Mouse (Mus musculus): ENCODE measurements around the gene Fam189a2. TPM values are rescaled to one million over a fixed set of nuclear protein-coding genes. Genes with fewer than 3 reads are reported as not detected.

Fam189a2 gene
- polyA plus RNA-seq, 1 experiment, result 85.0 TPM

DNA sequence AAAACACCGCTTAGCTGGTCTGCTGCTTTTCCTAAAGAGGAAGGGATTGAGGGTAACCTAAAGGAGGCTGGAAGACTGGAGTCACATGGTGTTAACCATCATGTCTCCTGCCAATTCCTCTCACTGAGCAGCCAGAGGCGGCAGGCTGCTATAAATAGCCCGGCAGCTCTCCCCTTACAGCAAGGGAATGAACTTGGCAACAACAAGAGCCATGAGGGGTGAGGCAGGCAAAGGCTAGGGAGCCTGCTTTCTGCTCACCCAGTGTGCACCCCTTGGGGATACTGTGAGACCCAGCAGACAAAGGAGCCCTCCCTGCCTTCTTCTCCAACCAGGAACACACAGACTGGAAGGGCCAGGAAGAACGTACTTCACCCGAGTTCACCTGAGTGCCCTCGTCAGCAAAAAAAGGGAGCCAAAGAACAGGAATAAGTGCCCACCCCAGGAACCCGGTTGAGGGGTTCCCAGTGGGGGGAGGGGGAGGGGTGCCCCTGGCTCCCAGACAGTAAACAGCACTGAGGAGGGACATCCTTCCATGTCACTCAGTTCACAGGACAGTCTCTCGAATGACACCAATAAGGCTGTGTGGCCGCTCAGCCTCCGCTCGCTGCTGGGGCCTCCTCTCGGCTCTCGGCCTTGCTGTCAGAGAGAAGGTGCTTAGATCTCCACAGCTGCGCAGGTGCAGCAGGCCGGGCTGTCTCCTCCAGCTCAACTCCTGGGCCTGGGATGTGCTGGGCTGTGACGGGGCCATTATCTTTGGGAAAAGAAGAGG lies 57.8 kb downstream of the Fam189a2 start:
- no peak for DNase-seq (ENCODE audit: low read depth)

DNA sequence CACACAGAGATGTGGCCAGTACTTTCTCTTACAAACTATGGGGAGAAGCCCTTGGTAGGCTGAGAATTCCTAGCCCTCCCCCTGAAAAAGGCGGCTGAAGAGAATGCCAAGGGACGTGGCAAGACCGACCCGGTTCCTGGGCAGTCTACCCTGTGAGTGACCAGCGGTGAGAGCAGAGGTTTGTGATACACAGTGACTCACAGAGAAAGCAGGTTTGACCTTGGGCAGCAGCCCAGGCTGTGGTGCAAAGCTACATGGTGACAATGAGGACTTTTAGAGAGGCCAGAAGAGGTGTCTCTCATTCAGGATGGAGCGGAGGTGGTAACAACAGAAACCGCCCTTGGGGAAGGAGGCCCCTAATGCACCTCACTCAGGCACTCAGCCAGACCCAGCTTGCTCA lies 59.4 kb downstream of the Fam189a2 start:
- no peak for DNase-seq (ENCODE audit: low read depth)

DNA sequence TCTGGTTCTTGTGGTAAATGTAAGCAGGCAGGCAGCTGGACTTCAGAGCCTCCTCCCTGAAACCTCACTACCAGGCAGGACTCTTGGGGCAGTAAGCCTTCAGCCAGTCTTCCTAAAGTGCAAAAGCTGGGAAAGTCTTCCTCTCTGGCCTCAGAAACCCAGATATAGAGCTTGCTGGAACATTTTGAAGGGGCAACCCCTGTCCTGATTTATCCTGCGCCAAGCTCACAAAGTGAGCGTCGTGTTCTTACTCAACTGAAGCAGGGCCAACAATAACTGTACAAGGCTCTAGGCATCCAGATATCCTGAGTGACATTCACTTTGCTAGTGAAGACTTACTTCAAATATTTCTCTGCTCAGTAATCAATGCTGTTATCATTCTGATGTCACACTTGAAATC lies 60.4 kb downstream of the Fam189a2 start:
- DNase-seq (ENCODE audit: low read depth), result no peak

DNA sequence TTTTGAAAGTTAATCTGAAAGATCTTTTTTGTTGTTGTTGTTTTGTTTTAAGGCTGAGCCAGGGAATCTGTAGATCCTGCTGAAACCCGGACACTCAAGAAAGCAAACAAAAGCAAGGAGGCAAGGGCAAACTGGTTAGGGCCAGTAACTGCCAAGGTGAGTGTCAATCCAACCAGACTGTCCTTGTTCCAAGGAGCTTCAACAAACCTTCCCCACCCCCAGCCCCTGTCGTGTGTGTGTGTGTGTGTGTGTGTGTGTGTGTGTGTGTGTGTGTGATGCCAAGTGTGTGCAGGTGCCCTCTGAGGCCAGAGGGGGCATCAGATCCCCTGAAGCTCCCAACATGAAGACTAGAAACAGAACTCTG lies 62.0 kb downstream of the Fam189a2 start:
- no peak for DNase-seq (ENCODE audit: low read depth)

DNA sequence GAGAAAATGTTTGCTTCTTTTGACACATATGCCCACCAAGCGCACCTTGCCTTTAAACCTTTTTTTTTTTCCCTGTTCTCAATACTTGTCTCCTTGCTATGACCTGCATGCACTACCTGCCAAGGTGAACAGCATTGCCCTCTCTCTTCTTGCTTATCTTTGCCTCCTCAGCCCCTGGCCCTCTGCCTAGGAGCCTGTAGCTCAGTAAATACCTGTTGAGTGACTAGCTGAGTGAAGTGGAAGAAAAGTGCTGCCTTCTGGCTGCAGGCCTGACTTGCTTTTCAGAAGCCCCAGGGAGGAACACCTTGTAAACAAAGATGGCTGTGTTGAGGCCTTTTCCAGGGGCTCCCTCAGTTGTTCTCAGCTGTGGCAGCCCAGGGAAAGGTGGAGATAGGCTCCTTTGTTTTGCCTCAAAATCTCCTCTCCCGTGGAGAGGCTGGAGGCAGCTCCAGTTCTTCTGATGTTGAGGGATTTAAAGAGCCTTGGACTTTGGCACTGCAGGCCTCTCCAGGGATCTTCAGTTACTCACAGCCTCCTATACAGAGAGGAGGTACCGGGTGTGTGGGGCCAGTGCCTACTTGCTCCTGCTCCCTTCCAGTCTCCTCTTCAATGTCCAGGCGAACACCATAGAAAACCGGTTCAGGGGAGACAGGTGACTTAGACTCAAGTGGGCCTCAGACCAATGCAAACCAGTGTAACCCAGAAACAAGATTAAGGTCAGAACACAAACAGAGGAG lies 62.5 kb downstream of the Fam189a2 start:
- DNase-seq (ENCODE audit: low read depth), result no peak

DNA sequence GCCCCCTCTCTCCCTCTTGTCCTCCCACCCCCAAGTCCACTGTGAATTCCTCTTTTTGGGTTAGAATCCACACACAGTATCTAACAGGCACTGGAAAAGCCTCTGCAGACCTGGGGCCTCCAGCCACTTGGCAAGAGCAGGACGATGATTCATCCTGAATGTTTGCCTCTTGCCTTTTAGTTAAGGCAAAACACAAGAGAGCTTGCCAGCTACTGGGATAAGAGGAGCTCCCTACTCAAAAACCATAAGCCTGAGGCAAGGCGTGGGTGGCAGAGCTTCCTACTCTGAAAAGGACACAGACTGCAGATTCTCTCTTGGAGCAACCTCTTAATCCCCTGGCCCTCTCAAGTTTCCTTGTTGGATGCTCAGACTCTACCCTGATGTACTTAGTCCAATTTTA lies 63.7 kb downstream of the Fam189a2 start:
- DNase-seq (ENCODE audit: low read depth), result peak; percentile 99

DNA sequence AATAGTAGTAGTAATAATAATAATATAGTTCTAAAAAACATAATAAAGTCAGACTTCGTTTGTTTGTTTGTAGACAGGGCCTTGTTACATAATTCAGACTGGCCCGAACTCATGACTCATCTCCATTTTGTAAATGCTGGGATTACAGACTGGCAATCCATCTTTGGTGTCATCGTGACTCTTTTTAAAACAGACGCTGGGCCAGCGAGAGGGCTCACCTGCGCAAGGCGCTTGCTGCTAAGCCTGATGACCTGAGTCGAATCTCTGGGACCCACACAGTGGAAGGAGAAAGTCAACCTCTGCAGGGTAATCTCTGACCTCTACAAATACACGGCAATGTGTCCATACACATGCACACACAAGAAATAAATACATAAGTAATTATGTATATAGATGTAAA lies 64.4 kb downstream of the Fam189a2 start:
- DNase-seq (ENCODE audit: low read depth), result no peak

DNA sequence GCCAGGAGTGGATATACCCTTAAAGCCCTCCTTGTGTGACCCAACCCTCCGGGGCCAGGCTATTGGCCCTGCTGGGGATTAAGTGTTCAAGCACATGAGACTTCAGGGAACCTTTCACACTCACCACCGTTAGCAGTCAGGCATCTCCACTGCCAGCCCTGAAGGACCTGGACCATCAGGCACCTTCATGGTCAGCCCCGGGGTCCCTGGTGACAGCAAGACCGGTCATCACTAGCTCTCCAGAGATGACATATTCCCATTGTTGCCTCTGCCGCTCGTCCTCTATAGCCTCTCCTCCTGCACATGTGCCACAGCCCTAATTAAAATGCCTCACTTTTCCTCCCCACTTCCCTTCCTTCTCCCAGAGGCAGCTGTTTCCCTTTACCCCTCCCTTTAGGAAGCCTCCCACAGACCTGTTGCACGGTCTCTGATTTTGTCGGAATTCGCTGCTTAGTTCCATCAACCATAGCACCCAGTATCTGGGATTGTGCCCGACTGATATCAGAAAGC lies 66.4 kb downstream of the Fam189a2 start:
- DNase-seq (ENCODE audit: low read depth), result no peak

DNA sequence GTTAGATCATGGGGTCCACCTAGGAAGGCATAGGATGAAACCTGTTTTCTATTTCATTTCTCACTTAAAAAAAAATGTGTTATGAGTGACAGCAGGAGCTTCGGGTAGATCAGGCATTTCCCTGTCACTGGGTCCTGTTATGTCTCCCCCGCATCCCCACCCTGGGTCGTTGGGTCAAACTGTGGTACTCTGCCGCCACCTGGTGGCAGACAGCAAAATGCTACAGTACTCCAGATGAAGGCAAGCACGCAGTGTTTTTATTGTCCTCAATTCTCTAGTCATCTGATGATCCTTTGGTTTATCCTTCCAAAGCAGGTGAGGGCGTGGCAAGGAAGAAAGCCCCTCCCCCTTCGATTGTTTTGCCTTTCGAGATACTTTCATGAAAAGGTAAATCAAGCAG lies 69.3 kb downstream of the Fam189a2 start:
- DNase-seq (ENCODE audit: low read depth), result no peak

DNA sequence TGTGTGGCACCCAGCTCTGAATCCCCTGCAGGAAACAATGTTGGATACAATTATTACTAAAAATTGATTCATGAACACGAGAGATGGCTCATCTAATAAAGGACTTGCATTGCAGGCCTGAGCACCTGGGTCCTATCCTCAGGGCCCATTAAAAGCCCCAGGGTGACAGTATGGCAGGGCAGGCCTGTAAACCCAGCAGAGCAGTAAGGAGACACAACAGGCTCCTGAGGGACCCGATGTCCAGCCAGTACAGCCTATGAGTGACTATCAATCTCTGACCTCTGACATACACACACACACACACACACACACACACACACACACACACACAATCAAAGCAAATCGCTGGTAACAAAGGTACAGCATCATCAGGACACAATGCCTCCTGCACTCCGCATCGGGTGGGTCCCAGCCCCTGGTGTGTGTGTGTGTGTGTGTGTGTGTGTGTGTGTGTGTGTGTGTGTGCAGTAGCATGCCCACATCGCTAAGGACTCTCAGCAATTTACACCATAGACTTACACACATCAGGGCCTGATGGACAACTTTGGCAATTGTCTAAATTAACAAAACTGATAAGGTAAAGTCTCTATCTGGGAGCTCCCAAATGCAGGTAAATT lies 69.9 kb downstream of the Fam189a2 start:
- DNase-seq (ENCODE audit: low read depth), result no peak

DNA sequence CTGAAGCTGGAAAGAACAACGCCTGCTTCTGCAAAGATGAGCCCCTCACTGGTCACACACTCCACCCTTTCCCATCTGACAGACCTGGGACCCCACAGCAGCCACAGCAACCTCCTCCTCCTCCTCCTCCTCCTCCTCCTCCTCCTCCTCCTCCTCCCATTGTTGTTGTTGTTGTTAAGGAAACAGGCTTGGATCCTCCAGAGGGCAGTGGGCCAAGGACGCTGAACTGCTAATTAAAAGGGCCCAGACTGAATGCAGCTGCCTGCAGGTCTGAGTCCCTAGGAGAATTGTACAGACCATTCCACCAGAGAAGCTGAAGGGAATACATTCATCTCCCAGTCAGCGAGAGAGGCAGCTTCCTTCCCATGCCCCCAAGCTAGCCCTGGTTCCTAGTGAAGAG lies 70.5 kb downstream of the Fam189a2 start:
- DNase-seq (ENCODE audit: low read depth), result no peak

DNA sequence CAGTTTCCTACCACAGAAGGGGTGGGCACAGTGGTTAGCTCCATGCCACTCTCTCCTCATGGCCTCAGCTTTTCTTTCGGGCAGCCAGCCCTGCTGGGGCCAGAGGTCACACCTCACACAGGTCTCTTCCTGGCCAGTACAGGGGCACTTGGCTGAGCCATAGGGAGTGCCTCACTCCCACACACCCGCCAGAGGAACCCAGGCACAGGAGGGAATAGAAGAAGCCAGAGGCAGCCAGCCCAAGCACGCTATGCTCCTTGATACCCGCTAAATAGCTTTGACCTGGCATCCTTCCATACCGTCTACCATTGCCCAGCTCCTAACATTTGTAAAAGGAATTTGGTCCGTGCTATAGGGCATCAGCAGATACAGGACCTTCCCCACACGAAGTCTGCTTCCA lies 70.9 kb downstream of the Fam189a2 start:
- no peak for DNase-seq (ENCODE audit: low read depth)

DNA sequence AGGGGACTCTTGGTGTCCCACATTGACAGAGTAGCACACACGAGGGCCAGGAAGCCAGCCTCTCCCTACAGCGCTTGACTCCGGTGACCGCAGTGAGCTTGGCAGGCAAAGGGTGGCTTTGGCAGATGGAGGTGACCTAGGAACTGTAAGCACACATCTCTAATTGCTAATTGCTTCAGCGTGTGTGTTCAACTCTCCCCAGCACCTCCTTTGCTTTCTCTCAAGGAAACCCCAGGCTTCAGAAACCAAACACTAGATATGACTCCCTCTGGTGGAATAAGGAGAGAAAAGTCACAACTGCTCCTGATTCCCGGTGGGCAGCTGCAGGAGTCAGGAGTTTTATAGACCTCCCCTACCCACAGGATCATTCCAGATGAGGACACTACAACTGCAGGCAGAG lies 71.9 kb downstream of the Fam189a2 start:
- DNase-seq (ENCODE audit: low read depth), result no peak

DNA sequence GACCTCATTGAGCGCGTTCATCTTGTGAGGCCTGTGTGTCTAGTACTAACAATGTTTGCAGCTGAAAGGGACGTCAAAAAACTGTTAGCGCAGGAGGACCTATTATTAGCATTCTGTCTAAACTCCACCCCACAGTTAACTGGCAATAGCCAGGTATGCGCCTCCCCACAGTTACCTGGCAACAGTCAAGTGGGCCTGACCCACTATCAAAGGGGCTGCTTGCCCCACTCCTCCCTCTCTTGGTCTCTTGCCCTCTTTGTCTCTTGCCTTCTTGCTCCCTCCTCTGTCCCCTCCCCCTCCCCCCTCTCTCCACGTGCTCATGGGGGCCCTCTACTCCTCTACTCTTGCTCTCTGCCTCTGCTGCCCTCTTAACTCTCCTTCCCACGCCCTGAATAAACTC lies 73.3 kb downstream of the Fam189a2 start:
- DNase-seq (ENCODE audit: low read depth), result no peak

DNA sequence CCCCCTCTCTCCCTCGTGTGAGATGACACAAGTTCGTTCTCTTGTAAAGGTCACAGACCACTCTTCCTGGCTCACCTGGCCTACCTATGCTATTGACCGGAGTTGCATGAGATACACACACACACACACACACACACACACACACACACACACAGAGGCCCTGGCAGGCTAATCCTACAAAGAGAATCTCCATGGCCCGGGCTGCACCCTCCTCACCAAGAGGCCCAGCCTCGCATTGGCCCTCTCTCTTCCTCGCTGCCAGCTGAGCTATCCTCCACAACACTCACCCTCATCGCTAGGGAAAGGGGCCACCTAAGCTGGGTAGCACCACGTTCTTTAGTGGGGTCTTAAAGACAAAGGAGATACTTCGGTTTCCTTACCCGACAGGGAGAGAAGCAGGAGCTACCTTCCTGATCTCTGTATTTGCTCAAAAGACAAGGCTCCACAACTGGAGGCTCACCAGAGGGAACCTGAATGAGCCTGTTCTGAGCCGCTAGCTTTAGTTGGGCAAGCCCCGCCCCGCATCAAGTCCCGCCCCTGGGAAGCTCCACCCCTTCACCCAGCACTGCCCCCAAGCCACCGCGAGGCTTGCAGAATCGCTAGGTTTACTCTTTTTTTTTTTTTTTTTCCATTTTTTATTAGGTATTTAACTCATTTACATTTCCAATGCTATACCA lies 74.4 kb downstream of the Fam189a2 start:
- no peak for DNase-seq (ENCODE audit: low read depth)

DNA sequence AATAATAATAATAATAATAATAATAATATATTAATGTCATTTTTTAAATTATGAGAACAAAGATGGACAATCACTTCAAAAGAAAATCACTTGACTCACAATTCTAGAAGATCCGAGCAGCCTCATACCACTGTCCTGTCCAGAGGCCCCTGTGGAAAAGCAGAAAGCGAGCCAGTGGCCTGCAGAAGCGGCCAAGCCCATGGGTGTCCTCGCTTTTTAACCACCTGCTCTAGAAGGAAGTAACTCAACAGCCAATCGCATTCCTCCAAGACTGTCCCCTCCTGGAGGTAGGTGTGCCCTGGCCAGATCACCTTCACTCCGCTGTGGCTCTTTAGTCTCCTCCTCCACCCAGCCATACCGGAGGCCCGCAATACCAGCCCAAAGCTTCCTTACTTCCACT lies 75.4 kb downstream of the Fam189a2 start:
- no peak for DNase-seq (ENCODE audit: low read depth)

DNA sequence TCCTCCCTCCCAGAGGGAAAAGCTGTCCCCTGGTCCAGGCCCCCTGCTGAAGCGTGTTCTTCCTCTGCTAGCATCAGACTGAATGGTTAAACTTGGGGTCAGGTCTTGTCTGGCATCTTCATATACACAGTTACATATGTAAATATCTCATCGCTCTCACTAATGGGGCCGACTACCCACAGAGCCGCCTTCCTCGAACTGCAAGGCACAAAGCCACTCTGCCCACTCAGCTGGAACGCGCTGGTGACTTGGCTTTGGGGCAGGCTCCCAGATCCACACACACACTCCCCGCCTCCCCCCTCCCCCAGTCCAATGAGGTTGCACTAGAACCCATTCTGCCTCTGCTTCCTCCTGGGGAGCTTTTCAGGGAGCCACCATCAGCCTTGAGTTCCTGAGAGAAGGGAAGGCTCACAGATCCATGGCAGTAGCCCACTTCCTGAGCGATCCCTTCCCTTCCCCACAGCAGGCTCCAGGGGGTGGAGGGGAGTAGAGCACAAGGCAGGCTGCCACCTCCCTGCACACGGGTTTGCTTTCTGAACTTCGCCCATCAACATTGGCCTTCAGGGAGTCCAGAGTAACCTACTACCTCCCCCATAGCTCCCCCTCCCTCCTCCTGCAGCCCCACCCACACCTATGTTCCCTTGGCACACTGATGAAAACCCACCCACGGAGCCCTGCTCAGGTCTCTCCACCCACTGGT lies 82.4 kb downstream of the Fam189a2 start:
- DNase-seq (ENCODE audit: low read depth), result no peak

DNA sequence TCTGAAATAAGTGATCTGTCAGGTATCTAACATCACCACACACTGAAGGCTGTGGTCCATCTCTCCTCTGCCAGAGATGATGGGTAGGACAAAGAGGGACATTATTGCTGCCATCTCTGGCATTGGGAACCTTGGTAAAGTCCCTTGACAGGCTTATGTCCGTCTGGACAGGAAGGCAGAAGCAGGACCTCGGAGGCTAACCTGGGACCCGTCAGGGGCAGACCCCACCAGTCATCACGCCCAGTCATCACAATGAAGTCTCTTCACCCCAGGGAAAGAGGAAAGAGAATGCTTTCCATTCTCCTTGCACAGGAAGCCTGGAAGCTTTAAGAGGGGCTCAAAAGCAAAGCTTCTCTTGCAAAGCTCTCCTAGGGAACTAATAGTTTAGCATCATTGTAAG lies 82.9 kb downstream of the Fam189a2 start:
- DNase-seq (ENCODE audit: low read depth), result no peak

DNA sequence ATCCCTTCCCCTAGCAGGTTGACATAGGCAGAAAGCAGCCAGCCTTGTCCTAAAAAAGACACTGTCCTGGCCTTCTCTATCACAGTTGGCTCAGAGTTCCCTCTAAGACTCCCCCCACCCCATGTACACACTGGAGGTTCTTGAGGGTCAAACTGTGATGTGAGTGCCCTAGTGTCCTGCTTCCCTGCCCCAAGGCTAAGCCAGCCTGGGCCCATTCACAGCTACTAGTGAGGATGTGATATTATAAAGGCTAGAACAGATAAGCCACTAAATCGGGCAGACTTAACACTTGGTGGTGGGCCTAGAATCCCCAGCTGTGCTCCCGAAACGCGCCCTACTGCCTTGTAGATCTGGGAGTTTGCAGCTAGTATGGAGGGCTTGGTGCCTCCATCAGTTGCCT lies 84.1 kb downstream of the Fam189a2 start:
- no peak for DNase-seq (ENCODE audit: low read depth)

DNA sequence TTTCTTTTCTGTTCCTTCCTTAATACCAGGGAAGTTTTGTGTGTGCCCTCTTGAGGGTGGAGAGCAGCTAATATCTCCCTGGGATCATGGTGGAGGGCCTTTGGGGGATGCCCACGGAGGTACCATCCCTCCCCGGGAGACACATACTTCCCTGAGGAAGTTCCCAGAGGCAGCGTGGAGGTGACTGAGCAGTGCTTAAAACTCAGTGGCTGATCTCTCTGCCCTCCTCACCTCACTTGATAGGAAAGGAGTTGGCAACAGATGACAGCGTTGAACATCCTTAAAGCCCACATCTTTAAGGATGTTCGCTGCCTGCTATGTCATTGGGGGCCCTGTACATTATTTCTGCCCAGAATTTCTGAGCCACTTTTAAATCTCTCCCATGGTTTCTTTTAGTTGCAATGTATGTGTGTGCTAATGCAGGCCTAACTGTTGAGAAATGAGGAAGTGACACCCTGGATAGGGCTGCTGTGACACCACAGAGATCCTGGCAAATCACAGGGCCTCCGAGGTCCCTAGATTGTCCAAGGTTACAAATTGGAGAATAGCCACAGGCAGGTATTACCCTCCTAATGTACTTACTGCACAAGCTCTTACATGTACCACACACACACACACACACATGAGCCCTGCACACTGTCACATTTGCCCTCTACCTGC lies 84.7 kb downstream of the Fam189a2 start:
- no peak for DNase-seq (ENCODE audit: low read depth)

DNA sequence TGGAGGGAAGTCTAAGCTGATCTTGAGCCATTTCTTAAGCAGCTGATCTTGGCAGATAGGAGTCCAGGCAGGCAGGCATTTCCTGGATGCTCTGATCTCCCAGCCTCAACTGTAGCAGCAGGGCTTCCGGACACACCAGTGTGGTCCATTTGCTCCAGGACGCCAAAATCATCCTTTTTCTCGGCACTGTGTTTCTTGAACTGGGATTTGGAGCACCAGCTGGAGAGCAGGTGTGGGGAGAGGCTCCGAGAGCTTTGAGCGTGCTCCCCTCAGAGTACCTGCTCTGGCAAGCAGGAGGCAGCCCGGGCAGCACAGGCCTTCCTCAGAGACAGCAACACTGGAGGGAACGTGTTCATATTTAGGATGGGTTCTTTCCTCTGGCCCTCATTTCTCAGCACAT lies 87.9 kb downstream of the Fam189a2 start:
- DNase-seq (ENCODE audit: low read depth), result no peak

Measured in gonadal fat pad, adult 2 months (tissue).